Mouse (Mus musculus) bone marrow, adult 2 months (tissue): Measurements from ENCODE around the gene Slc25a44.

ENCODE experiments used
- CTCF ChIP-seq: fragments of 200-500 bp; IDR thresholded peaks from 2 replicates; pipeline ENCODE4 v1.5.1; 2011; ENCODE audit warnings: low read length, control low read depth; ENCODE audit not compliant: control insufficient read depth, insufficient read depth
- POLR2A ChIP-seq: fragments of 200-500 bp; IDR thresholded peaks from 2 replicates; pipeline ENCODE4 v1.6.1; 2011; ENCODE audit warnings: low read depth, mild to moderate bottlenecking, control low read depth, low read length, borderline replicate concordance; ENCODE audit not compliant: control insufficient read depth

DNA sequence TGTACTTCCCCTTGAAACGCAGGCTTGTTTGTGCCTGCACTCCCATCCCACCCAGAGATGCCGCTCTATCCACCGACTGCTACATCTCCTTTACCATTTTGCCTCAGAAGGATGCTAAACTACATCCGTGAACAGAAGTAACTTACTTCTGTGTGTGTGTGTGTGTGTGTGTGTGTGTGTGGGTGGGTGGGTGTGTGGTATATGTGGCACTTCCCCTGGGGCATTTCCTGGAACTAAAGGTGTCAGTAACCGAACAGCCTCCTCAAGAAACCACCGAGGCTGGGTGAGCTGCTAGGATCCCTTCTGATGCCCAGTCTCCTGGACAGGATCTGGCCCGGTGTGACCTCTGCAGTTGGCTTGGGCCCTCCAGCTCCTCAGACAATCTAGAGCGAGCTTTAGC is 29.0 kb upstream of the Slc25a44 start:
- no peak for TF ChIP-seq CTCF
- no peak for TF ChIP-seq POLR2A
